Mouse (Mus musculus): ENCODE measurements around the gene Fam25c.
"Not testable (repeated sequence)": the region's sequence is repeated elsewhere in the genome, so short reads cannot be mapped to it uniquely, and the experiment has no call there.

Gene Fam25c

GRCm38 (mm10) chr14:34355301-34355700 lies at the start of gene Fam25c:
Gene Fam25c (minus strand): TSS chr14:34355433.
- no peak for DNase-seq

GRCm38 (mm10) chr14:34403424-34403823 lies 48.2 kb upstream of the Fam25c start:
- DNase-seq = no peak

GRCm38 (mm10) chr14:34402871-34403270 lies 47.6 kb upstream of the Fam25c start:
- DNase-seq = no peak

GRCm38 (mm10) chr14:34401135-34401534 lies 45.9 kb upstream of the Fam25c start:
- DNase-seq = peak; percentile 62

GRCm38 (mm10) chr14:34400021-34400420 lies 44.8 kb upstream of the Fam25c start:
- DNase-seq = no peak

- no peak for DNase-seq
These were observed 44.1 kb upstream of the Fam25c start for GRCm38 (mm10) chr14:34399301-34399700.

- no peak for DNase-seq
These were observed 43.7 kb upstream of the Fam25c start for GRCm38 (mm10) chr14:34398901-34399300.

GRCm38 (mm10) chr14:34397871-34398270 lies 42.6 kb upstream of the Fam25c start:
- no peak for DNase-seq

- DNase-seq = no peak
These were observed 38.1 kb upstream of the Fam25c start for GRCm38 (mm10) chr14:34393295-34393694.

- no peak for DNase-seq
These were observed 27.9 kb upstream of the Fam25c start for GRCm38 (mm10) chr14:34382921-34383704.

GRCm38 (mm10) chr14:34378560-34379331 lies 23.5 kb upstream of the Fam25c start:
- DNase-seq = no peak

- no peak for DNase-seq
These were observed 21.9 kb upstream of the Fam25c start for GRCm38 (mm10) chr14:34377121-34377520.

GRCm38 (mm10) chr14:34375941-34376340 lies 20.7 kb upstream of the Fam25c start:
- DNase-seq = no peak

GRCm38 (mm10) chr14:34375415-34375904 lies 20.2 kb upstream of the Fam25c start, which contains the start of gene Mmrn2:
Gene Mmrn2 (plus strand): TSS chr14:34375465.
- no peak for DNase-seq

- DNase-seq = no peak
These were observed 19.3 kb upstream of the Fam25c start, which contains the start of gene Sncg for GRCm38 (mm10) chr14:34374577-34374976. Gene Sncg (minus strand): TSS chr14:34374789.

GRCm38 (mm10) chr14:34373581-34373980 lies 18.3 kb upstream of the Fam25c start:
- no peak for DNase-seq

GRCm38 (mm10) chr14:34372646-34373045 lies 17.4 kb upstream of the Fam25c start:
- no peak for DNase-seq

- no peak for DNase-seq
These were observed 16.5 kb upstream of the Fam25c start for GRCm38 (mm10) chr14:34371763-34372162.

- DNase-seq = no peak
These were observed 15.7 kb upstream of the Fam25c start for GRCm38 (mm10) chr14:34370921-34371320.

- DNase-seq = no peak
These were observed 15.0 kb upstream of the Fam25c start for GRCm38 (mm10) chr14:34370203-34370602.

- DNase-seq = no peak
These were observed 9.9 kb upstream of the Fam25c start for GRCm38 (mm10) chr14:34365147-34365507.

- not testable (repeated sequence) for DNase-seq
These were observed 9.3 kb upstream of the Fam25c start for GRCm38 (mm10) chr14:34364254-34365146.
